Mouse (Mus musculus) ES-Bruce4 (cell line): Measurements from ENCODE around the gene Spata19.

Experiments
- CTCF ChIP-seq: IDR thresholded peaks from one replicate; pipeline ENCODE4 v1.8.1; 2011; ENCODE audit warnings: low read depth, low read length
- EP300 ChIP-seq: IDR thresholded peaks from 2 replicates; pipeline ENCODE4 v1.6.1; 2011; ENCODE audit warnings: low read depth, low read length; ENCODE audit not compliant: insufficient read depth
- POLR2A ChIP-seq: IDR thresholded peaks from one replicate; pipeline ENCODE4 v1.8.1; 2011; ENCODE audit warnings: low read length; ENCODE audit not compliant: insufficient read depth

GRCm38 (mm10) chr9:27437391-27438061, 40.9 kb downstream of the Spata19 start:
- no peak for TF ChIP-seq EP300
- no peak for TF ChIP-seq POLR2A
- no peak for TF ChIP-seq CTCF
